Mouse (Mus musculus): ENCODE measurements around the gene Pcbp2.

Gene Pcbp2

GRCm38 (mm10) chr15:102470183-102470604 is at the start of gene Pcbp2:
Gene Pcbp2 (plus strand): TSS chr15:102470539.
- peak; percentile 97 to 99 for DNase-seq

- DNase-seq: no peak
Observed at GRCm38 (mm10) chr15:102420986-102421385, 49.4 kb upstream of the Pcbp2 start.

- peak; percentile 68 to 76 for DNase-seq
Observed at GRCm38 (mm10) chr15:102421437-102421836, 48.9 kb upstream of the Pcbp2 start.

- DNase-seq: no peak
Observed at GRCm38 (mm10) chr15:102423602-102424240, 46.6 kb upstream of the Pcbp2 start.

GRCm38 (mm10) chr15:102424657-102425056 is 45.7 kb upstream of the Pcbp2 start:
- no peak for DNase-seq

GRCm38 (mm10) chr15:102426963-102427362 is 43.4 kb upstream of the Pcbp2 start:
- no peak for DNase-seq

- no peak for DNase-seq
Observed at GRCm38 (mm10) chr15:102432046-102432445, 38.3 kb upstream of the Pcbp2 start.

- DNase-seq: no peak
Observed at GRCm38 (mm10) chr15:102433173-102433572, 37.2 kb upstream of the Pcbp2 start.

GRCm38 (mm10) chr15:102442490-102442889 is 27.8 kb upstream of the Pcbp2 start:
- peak; percentile 89 to 92 for DNase-seq

- no peak for DNase-seq
Observed at GRCm38 (mm10) chr15:102445146-102445545, 25.2 kb upstream of the Pcbp2 start, which contains the start of gene Amhr2. Gene Amhr2 (plus strand): TSS chr15:102445367.

- no peak for DNase-seq
Observed at GRCm38 (mm10) chr15:102446448-102446847, 23.9 kb upstream of the Pcbp2 start.

GRCm38 (mm10) chr15:102449366-102449765 is 21.0 kb upstream of the Pcbp2 start:
- no peak for DNase-seq

GRCm38 (mm10) chr15:102450928-102451327 is 19.4 kb upstream of the Pcbp2 start:
- no peak for DNase-seq

- peak; percentile 51 to 52 for DNase-seq
Observed at GRCm38 (mm10) chr15:102451666-102452430, 18.5 kb upstream of the Pcbp2 start.

- peak in 1 of 2 experiments; percentile 45 for DNase-seq
Observed at GRCm38 (mm10) chr15:102455993-102456392, 14.3 kb upstream of the Pcbp2 start.

- DNase-seq: no peak
Observed at GRCm38 (mm10) chr15:102458050-102458736, 12.1 kb upstream of the Pcbp2 start.

GRCm38 (mm10) chr15:102458904-102459317 is 11.4 kb upstream of the Pcbp2 start, which contains the start of gene Prr13:
Gene Prr13 (plus strand): TSS chr15:102459028.
- peak; percentile 96 to 97 for DNase-seq

- DNase-seq: peak in 1 of 2 experiments; percentile 30
Observed at GRCm38 (mm10) chr15:102459381-102459780, 11.0 kb upstream of the Pcbp2 start.

GRCm38 (mm10) chr15:102459847-102460246 is 10.5 kb upstream of the Pcbp2 start:
- no peak for DNase-seq

- DNase-seq: peak in 1 of 2 experiments; percentile 31
Observed at GRCm38 (mm10) chr15:102460409-102460808, 9.9 kb upstream of the Pcbp2 start.

- DNase-seq: no peak
Observed at GRCm38 (mm10) chr15:102460971-102461370, 9.4 kb upstream of the Pcbp2 start.

- DNase-seq: no peak
Observed at GRCm38 (mm10) chr15:102461430-102462075, 8.8 kb upstream of the Pcbp2 start.

GRCm38 (mm10) chr15:102463666-102464065 is 6.7 kb upstream of the Pcbp2 start:
- DNase-seq: peak; percentile 39 to 47

All from cerebellum, postnatal 10 days (tissue).